Mouse (Mus musculus): ENCODE measurements around the gene Igfbp2.

GRCm38 (mm10) chr1:72866417-72866816 lies 42.1 kb downstream of the Igfbp2 start:
- TF ChIP-seq CTCF (IDR thresholded peaks at IDR 0.05; ENCODE audit: insufficient read depth, low read length), result no peak
- no peak for TF ChIP-seq POLR2A (IDR thresholded peaks at IDR 0.05; ENCODE audit: borderline replicate concordance, extremely low read depth, low read depth, low read length)

Measured in lung, adult 2 months (tissue).